Mouse (Mus musculus) left cerebral cortex, postnatal 25 days (tissue): ENCODE measurements at regions not wholly inside any gene's neighbourhood (a gene's known extent, or its start where the extent isn't known, plus 50 kb on each side); places are given as distances from the start of the nearest gene placed in this dataset.

Experiments
- DNase-seq, 2 experiments: peaks; one replicate each; pipeline ENCODE4 v3.0.0; 2022; ENCODE audit warnings: low spot score in 2 of 2, mixed read lengths in 1 of 2
- intact Hi-C: fragments of 180-260 bp; cut with DNase I; formaldehyde crosslinking; loops from one replicate; pipeline ENCODE4 v1.15.1; 2025

DNA sequence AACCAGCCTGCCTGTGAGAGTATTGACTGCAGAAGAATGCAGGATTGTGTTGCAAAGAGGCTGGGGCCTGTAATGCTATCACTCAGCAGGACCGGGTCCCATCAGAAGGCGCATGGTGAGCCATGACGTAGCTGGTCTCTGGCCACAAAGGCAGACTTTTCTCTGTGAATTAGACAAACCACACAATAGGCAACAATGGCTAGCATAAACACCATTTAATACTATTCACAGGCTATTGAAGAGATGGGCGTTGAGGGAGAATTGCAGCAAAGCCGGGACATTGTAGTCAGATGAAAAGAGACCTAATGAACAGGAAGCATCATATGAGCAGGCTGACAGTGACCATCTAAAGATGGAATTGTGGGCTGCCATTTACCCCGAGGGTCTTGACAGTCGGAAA lies 149.4 kb downstream of the Gm9376 start:
- intact Hi-C loops = no loop called here
- no peak for DNase-seq

DNA sequence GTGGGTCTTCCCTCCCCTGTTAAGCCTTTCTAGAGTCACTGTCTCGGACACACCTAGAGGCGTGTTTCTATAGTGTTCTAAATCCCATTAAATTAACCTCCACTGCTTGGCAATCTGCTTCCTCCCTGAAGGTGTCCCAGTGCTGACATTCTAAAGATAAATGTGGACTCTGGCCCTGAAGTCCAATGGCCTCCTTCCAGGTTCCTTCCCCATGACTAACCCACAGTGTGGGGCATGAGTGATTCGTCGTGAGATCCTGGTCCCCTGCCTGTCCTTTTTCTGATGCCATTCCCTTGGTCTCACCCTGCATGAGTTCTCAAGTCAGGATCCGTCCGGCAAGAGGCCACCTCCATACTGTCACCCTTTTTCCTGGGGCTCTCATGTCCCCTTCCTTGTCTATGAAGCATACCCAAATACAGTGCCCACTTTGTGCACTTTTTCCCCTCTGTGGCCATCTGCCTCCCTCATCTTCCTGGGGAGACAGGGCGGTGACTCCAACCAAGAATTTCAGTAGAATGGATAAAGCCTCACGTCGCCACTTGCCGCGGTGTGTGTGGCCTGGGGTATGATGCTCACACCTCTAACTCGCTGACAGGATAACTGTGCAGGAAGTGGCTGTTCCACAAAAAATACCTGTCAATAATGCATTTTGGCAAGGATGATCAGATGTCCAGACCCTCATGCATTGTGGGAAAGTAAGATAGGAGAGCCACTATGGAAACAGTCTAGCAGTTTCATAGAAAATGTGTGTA lies 152.9 kb downstream of the Gm9376 start:
- intact Hi-C loops = no loop called here
- no peak for DNase-seq

GRCm38 (mm10) chr14:118422351-118423001 lies 155.7 kb downstream of the Gm9376 start:
- intact Hi-C loops = no loop called here
- DNase-seq = peak; percentile 9 to 29

- intact Hi-C loops = no loop called here
- no peak for DNase-seq
Observed at GRCm38 (mm10) chr14:118423269-118423668, 156.5 kb downstream of the Gm9376 start.

- DNase-seq = no peak
Observed at GRCm38 (mm10) chr14:118426562-118426961, 159.8 kb downstream of the Gm9376 start.

DNA sequence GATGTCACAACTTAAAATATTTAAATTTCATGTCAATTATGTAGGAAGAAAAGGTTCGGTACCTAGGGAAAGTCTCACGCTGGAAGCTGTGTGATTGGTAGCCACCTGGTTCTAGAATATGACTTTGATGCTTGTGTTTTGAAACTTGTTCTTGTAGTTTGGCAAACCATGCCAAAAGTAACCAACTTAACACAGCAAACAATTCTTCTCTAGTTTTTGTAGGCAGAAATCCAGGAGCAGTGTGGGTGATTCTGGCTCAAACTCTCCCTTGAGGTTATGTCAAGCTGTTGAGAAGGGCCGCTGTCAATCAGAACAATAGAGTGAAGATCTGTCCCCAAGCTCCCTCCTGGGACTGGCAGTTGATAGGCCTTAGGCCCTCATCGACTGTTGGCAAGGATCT lies 163.5 kb downstream of the Gm9376 start:
- DNase-seq = no peak
- intact Hi-C loops = no loop called here

More at GRCm38 (mm10) chr14:118426562-118426961, 159.8 kb downstream of the Gm9376 start:
- intact Hi-C loops = no loop called here

- no peak for DNase-seq
- intact Hi-C loops = no loop called here
Observed at GRCm38 (mm10) chr14:118430740-118431139, 164.0 kb downstream of the Gm9376 start.

- intact Hi-C loops = no loop called here
- no peak for DNase-seq
Observed at GRCm38 (mm10) chr14:118431241-118431882, 164.6 kb downstream of the Gm9376 start.
